Mouse (Mus musculus) liver, adult 2 months (tissue): ENCODE data around the gene Car1. TPM values are rescaled to one million over a fixed set of nuclear protein-coding genes. Genes with fewer than 3 reads are reported as not detected.
"Not testable (repeated sequence)": the region's sequence is repeated elsewhere in the genome, so short reads cannot be mapped to it uniquely, and the experiment has no call there.

Experiments used
- DNase-seq: peaks from one replicate; pipeline ENCODE4 v3.0.0-alpha.2; 2011; ENCODE audit warnings: low read depth, low spot score; ENCODE audit errors: extremely low read depth
- H3K27ac ChIP-seq: fragments of 200-500 bp; replicated peaks from 2 replicates; pipeline ENCODE4 v1.5.1; 2012; ENCODE audit warnings: low read depth, mild to moderate bottlenecking, control low read depth, inconsistent platforms, low read length; ENCODE audit not compliant: insufficient read depth
- H3K27me3 ChIP-seq: fragments of 200-500 bp; 2 replicates; pipeline ENCODE4 v1.6.1; 2012; ENCODE audit warnings: mild to moderate bottlenecking, moderate library complexity, low read length, inconsistent platforms; ENCODE audit not compliant: control insufficient read depth, insufficient read depth
- H3K36me3 ChIP-seq: fragments of 200-500 bp; 2 replicates; pipeline ENCODE4 v1.6.1; 2012; ENCODE audit warnings: low read length, inconsistent platforms; ENCODE audit not compliant: control insufficient read depth, insufficient read depth
- H3K4me1 ChIP-seq: fragments of 200-500 bp; 2 replicates; pipeline ENCODE4 v1.6.1; 2011; ENCODE audit warnings: low read length; ENCODE audit not compliant: control insufficient read depth, insufficient read depth
- H3K4me3 ChIP-seq: fragments of 200-500 bp; 2 replicates; pipeline ENCODE4 v1.5.1; 2011; ENCODE audit warnings: low read depth, mild to moderate bottlenecking, control low read depth, low read length, moderate library complexity; ENCODE audit not compliant: insufficient read depth
- H3K79me2 ChIP-seq: fragments of 200-500 bp; 2 replicates; pipeline ENCODE4 v1.6.1; 2012; ENCODE audit warnings: inconsistent platforms, mild to moderate bottlenecking, low read length, moderate library complexity; ENCODE audit not compliant: control insufficient read depth, insufficient read depth
- H3K9ac ChIP-seq: fragments of 200-500 bp; 2 replicates; pipeline ENCODE4 v1.6.1; 2012; ENCODE audit warnings: low read depth, mild to moderate bottlenecking, control low read depth, inconsistent platforms, low read length
- CTCF ChIP-seq: fragments of 200-500 bp; IDR thresholded peaks from 2 replicates; pipeline ENCODE4 v1.5.1; 2011; ENCODE audit warnings: low read depth, low read length, control low read depth
- POLR2A ChIP-seq: fragments of 200-500 bp; IDR thresholded peaks from 2 replicates; pipeline ENCODE4 v1.6.1; 2011; ENCODE audit warnings: low read length, control low read depth; ENCODE audit not compliant: insufficient read depth; ENCODE audit errors: extremely low read depth
- WGBS: fragments of 180-500 bp; shearing (Covaris S2); methylation state at CpG from one replicate; pipeline ENCODE4 v1.1.7; 2018; 5-methylcytosine and 5-hydroxymethylcytosine counted together
- polyA plus RNA-seq: library from polyadenylated mRNA; depleted of rRNA; stranded (reverse); fragments of >200 nt; gene quantifications from 2 replicates; pipeline ENCODE4 v1.2.3, GENCODE M21; 2012
- total RNA-seq: library from RNA; depleted of rRNA; stranded (reverse); fragments of >200 nt; gene quantifications from 2 replicates; pipeline ENCODE4 v1.2.3, GENCODE M21; 2014

The Car1 gene
- total and polyA plus RNA-seq, 2 experiments, result 9.3 to 11.2 TPM

DNA sequence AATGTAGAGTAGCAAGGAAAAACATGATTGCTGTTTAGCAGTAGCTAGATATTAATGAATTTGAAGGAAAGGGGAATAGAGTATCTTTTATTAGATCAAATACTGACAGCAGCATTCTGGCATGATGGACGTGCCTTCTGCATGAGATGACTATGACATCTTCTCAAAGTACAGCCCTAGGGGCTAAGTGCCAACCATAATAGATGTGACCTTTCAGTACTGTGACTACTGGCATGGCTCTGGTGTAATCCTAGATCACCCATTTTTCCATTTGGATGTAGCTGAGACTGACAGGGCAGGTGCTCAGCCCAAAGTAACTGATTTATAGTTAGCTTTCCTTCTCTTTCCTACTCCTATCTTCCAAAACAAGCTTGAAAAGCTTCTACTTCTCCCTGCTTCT is 20.6 kb downstream of the Car1 start:
- TF ChIP-seq POLR2A, result no peak
- TF ChIP-seq CTCF, result no peak
- Histone ChIP-seq H3K27ac (no peak overlapping the region), H3K4me1 (peaks cover 11% of the 10 kb centered on the region), H3K79me2 (no peaks in the 10 kb centered on the region), H3K4me3 (no peak overlapping the region), H3K9ac (no peak overlapping the region), H3K27me3 (no peaks in the 10 kb centered on the region), H3K36me3 (no peaks in the 10 kb centered on the region)
- WGBS, result 24% methylated on average over 1 of the region's 1 CpGs
- peak; percentile 87 for DNase-seq

DNA sequence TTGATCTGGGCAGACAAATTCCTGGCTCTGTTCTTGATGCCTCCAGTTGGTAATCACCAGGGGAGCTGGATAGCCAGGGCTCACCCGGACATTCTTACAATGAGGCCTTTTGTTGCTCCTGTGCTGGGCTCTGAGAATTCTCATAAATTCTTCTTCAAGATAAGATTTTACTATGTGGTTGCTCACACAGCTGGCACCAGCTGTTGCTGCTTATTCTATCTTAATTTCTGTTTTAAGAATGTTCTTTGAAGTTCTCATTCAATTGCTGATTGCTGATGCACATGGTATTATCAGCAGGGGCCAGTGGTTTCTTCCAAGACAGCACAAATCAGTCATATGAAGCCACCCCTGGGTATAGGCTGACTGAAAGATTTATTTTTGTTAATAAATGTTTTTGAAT is 21.0 kb downstream of the Car1 start:
- H3K36me3 ChIP-seq, result no peaks in the 10 kb centered on the region
- no peak overlapping the region for H3K9ac ChIP-seq
- peaks cover 12% of the 10 kb centered on the region for H3K4me1 ChIP-seq
- H3K27ac ChIP-seq, result no peak overlapping the region; the same call in 1 of the 2 replicates
- H3K79me2 ChIP-seq, result no peaks in the 10 kb centered on the region
- 88% methylated on average over 1 of the region's 1 CpGs for WGBS
- DNase-seq, result no peak
- no peak overlapping the region for H3K4me3 ChIP-seq
- TF ChIP-seq POLR2A (no peak), CTCF (no peak)
- no peaks in the 10 kb centered on the region for H3K27me3 ChIP-seq

DNA sequence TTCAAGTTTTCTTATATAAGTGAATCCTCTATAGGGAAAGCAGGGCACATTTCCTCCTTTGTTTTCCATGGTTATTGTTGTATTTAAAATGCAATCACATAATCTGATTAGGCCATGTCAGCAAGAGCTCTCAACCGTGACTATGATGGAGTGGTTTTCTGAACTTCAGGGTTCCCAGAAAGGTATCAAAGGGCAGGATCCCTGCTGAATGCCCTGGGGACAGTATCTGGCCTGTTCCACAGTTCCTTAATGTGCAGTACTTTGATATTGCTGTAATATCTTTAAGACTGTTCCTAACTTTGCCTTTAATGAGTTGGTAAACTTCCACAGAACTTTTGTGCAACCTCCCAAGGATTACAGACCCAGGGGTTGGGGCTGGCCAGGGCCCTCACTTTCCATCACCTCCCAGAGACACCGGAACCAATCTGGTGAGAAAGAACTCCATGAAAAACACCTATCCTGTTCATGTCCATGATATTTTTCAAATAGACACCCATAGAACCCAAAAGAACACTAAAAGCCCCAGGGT is 21.6 kb downstream of the Car1 start:
- 59% methylated on average over 2 of the region's 2 CpGs for WGBS
- DNase-seq, result peak; percentile 57
- Histone ChIP-seq H3K9ac (no peak overlapping the region), H3K4me3 (no peak overlapping the region), H3K27ac (peak overlapping the region; percentile 27), H3K36me3 (no peaks in the 10 kb centered on the region), H3K27me3 (no peaks in the 10 kb centered on the region), H3K79me2 (no peaks in the 10 kb centered on the region), H3K4me1 (peaks cover 17% of the 10 kb centered on the region)
- TF ChIP-seq CTCF, result no peak
- TF ChIP-seq POLR2A, result no peak

DNA sequence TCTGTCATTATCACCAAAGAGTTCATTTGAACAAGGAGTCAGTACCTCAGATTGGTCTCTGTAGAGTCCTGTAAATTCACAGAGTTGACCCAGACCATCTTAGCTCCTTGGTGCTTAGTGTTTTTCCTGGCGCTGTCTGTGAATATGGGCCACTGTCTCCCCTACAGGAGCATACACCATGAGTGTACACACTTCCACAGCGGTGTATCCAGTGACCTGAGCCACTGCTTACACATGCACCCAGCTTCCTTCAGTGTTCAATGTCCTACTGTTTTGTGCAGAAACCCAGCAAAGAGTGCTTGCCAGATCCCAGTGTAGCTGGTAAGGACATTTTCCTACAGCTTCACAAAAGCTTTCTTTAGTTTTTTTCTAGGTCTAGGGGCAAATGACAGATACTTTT is 22.8 kb downstream of the Car1 start:
- peak; percentile 44 for DNase-seq
- Histone ChIP-seq H3K4me3 (no peak overlapping the region), H3K9ac (no peak overlapping the region), H3K27ac (peak overlapping the region; percentile 18; the same call in 1 of the 2 replicates), H3K36me3 (no peaks in the 10 kb centered on the region), H3K4me1 (peaks cover 20% of the 10 kb centered on the region), H3K79me2 (no peaks in the 10 kb centered on the region), H3K27me3 (no peaks in the 10 kb centered on the region)
- TF ChIP-seq POLR2A (no peak), CTCF (no peak)
- WGBS, result 73% methylated on average over 2 of the region's 2 CpGs

DNA sequence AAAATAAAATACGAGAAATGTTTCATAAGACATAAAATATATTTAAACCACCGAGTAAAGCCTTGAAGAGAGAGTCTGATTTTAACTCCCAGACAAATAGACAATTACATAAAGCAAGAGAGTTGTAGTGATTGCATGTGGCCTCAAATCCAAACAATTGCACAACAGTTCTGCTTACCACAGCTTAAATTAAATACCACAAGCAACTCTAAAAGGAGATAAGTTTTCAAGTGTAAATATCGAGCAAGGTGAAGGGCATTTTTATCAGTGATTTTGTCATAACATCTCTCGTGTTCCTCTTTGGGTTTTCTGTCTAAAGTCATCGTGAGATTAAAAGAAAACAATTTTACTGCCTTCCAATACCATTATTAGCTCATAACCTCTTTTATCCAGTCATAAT is 25.0 kb downstream of the Car1 start:
- not testable (repeated sequence) for H3K9ac ChIP-seq, H3K36me3 ChIP-seq, H3K27me3 ChIP-seq, H3K79me2 ChIP-seq, H3K4me3 ChIP-seq, H3K27ac ChIP-seq
- peak; percentile 90 for DNase-seq
- peaks cover 20% of the 10 kb centered on the region for H3K4me1 ChIP-seq
- WGBS, result 18% methylated on average over 5 of the region's 5 CpGs

DNA sequence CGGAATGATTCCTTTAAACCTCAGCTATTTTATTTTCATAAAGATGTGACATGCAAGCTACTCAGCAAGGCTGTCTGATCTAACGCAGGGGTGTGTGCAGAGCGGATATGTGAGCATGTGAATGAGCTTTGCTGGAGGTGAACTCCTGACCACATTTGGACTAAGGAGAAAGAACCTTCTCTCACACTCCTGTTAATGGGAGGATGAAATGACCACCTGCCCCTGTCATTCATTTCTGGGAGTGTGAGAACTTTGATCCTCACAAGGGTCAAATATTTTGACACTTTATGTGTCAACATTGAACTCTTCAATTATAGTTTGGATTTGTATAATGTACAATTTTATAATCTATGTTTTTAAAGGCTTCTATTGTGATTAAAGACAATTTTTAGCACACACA is 25.8 kb downstream of the Car1 start:
- not testable (repeated sequence) for H3K4me3 ChIP-seq, H3K36me3 ChIP-seq, H3K27me3 ChIP-seq, H3K79me2 ChIP-seq, H3K9ac ChIP-seq, DNase-seq
- peaks cover 15% of the 10 kb centered on the region for H3K4me1 ChIP-seq
- 23% methylated on average over 3 of the region's 3 CpGs for WGBS
- peak overlapping the region; percentile 86 for H3K27ac ChIP-seq
